Mouse (Mus musculus) heart, adult 18-20 months (tissue): Measurements from ENCODE around the gene Vamp1. TPM values are rescaled to one million over a fixed set of nuclear protein-coding genes. Genes with fewer than 3 reads are reported as not detected.
"Not testable (repeated sequence)": the region's sequence is repeated elsewhere in the genome, so short reads cannot be mapped to it uniquely, and the experiment has no call there.

Experiments used
- DNase-seq, 2 experiments: peaks; one replicate each; pipeline ENCODE4 v3.0.0; 2021 to 2022; ENCODE audit warnings: mixed read lengths in 1 of 2
- total RNA-seq, 2 experiments: library from RNA; stranded (reverse); gene quantifications; 2 replicates each; pipeline ENCODE4 v1.2.3; 2021

Gene Vamp1
- total RNA-seq, 2 experiments from 2014 or later: 5.0 to 7.8 TPM

- DNase-seq: peak in 1 of 2 experiments; percentile 51
Observed at GRCm38 (mm10) chr6:125252285-125252684, 36.9 kb downstream of the Vamp1 start.

- DNase-seq: no peak
Observed at GRCm38 (mm10) chr6:125252711-125253110, 37.4 kb downstream of the Vamp1 start.

DNA sequence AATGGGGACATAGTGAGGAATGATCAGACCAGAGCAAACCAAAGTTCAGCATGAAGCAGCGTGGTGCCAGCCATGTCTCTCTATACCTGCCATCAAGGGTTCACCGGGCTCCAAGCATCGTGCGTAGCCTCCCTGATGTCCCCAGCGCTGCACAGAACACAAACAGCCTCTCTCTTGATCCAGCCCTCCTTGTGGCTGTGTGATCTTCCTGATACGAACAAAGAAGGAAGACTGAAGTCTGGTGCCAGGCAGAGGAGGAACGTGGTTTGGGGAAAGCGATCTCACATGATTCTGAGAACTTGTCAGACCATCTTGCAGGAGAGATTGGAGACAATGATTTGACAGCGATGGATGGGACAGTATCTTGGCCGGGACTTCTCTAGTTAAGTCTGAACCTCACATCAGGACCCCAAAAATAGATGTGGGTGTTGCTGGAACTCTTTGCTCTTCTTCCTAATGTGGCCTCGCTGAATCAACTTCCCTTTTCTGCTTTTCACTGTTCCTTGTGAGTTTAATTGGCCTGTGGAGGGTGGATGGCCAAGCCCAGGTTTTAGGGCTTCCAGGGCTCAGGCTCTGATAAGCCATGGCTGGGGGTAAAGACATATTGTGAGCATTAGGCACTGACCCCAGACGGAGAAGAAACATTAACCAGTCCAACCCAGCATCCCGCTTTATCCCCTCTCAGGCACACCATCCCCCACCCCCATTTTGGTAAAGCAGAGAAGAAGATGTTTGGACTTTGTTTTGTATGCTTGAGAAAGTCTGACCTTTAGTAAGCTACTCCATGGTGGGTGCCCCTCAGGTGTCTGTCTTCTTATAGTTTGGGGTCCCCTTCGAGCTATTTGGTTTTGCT, 38.7 kb downstream of the Vamp1 start:
- DNase-seq: peak in 1 of 2 experiments; percentile 39

- no peak for DNase-seq
Observed at GRCm38 (mm10) chr6:125255516-125256044, 40.2 kb downstream of the Vamp1 start.

GRCm38 (mm10) chr6:125256222-125256966, 41.0 kb downstream of the Vamp1 start:
- DNase-seq: peak; percentile 57 to 73

DNA sequence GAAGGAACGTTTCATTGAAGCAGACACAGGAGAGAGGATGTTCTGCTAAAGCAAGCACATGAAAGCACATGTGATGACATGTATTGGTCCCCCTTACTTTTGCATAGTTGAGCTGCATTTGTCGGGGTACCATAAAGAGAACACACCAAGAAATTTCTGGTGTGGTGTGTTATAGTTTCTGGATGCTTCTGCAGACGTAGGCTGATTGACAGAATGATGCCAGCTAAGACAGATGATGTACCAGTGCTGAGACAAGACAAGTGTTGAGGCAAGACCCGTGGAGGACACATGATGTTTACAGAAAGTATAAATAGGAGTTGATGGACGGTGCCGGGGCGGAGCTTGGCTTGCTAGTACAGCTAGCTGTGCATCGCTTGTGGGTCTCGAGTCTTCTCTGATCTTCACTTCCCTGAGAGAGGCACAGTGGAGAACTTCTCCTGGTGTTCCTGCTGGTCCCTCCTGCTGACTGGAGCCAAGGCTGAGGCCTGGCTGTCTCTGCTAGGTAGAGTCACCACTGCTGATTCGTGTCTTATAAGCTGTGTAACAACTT, 44.7 kb downstream of the Vamp1 start:
- no peak for DNase-seq

GRCm38 (mm10) chr6:125264219-125264618, 48.9 kb downstream of the Vamp1 start:
- no peak for DNase-seq

DNA sequence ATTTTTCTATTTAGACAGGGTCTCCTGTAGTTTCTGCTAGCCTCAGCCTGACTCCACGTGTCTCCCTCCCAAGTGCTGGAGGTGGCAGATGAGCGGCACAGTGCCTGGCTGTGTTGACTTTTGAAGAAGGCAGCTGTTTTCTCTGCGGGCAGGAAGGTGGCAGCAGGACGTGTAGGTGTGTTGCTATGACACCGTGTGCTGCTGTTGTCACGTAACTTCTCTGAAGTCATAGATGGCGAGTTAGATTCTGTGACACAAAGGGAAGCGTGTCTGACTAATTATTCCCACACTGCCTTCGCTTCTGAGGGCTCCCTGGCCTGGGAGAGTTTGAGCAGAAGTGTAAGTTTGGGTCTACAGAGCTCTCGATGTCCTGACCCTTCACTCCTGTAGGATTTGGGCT, 49.9 kb downstream of the Vamp1 start:
- DNase-seq: no peak

- DNase-seq: no peak
Observed at GRCm38 (mm10) chr6:125266091-125266490, 50.7 kb downstream of the Vamp1 start.

GRCm38 (mm10) chr6:125266600-125266999, 51.2 kb downstream of the Vamp1 start:
- DNase-seq: not testable (repeated sequence)

DNA sequence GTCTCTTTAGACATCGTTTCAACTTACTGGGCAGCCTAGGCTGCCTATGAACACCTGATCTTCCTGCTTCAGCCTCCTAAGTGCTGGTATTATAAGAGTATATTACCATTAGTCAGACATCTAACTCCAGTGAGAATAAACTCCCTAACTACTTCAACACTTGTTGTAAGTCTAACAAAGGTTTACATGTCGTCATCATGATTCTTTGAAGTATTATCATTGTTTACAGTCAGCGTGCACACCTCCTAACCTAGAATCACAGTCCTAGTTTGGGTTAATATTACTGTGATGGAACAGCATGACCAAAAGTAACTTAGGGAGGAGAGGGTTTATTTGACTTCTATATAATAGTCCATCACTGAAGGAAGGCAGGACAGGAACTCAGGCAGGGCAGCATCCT, 52.1 kb downstream of the Vamp1 start:
- no peak for DNase-seq

GRCm38 (mm10) chr6:125268799-125269198, 53.4 kb downstream of the Vamp1 start:
- no peak for DNase-seq

- DNase-seq: peak; percentile 96 to 97
Observed at GRCm38 (mm10) chr6:125271455-125272227, 56.3 kb downstream of the Vamp1 start.

DNA sequence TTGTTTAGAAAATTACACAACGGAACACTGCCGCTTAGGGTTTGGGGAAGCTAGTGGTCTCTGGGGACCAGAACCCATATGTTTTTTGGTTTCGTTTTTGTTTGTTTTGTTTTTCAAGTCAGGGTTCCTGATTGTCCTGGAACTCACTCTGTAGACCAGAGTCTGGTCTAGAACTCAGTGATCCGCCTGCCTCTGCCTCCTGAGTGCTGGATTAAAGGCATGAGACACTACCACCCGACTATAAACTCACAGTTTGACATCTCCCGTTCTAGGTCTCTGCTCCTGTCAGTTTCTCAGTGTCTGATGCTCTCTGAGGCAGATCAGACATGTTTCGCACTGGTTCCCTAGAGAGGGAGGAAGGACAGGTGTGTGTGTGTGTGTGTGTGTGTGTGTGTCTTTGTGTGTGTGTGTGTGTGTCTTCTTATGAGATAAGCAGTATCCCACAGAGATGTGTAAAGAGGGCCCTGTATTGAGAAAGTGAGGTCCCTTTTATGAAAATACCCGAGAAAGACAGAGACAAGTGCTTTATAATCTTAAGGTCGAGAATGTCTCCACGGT, 57.0 kb downstream of the Vamp1 start:
- no peak for DNase-seq

- DNase-seq: peak; percentile 37 to 47
Observed at GRCm38 (mm10) chr6:125274841-125275563, 59.7 kb downstream of the Vamp1 start.

GRCm38 (mm10) chr6:125279729-125280128, 64.4 kb downstream of the Vamp1 start:
- no peak for DNase-seq

- not testable (repeated sequence) for DNase-seq
Observed at GRCm38 (mm10) chr6:125282721-125283120, 67.4 kb downstream of the Vamp1 start.

GRCm38 (mm10) chr6:125284250-125284649, 68.9 kb downstream of the Vamp1 start:
- DNase-seq: no peak

DNA sequence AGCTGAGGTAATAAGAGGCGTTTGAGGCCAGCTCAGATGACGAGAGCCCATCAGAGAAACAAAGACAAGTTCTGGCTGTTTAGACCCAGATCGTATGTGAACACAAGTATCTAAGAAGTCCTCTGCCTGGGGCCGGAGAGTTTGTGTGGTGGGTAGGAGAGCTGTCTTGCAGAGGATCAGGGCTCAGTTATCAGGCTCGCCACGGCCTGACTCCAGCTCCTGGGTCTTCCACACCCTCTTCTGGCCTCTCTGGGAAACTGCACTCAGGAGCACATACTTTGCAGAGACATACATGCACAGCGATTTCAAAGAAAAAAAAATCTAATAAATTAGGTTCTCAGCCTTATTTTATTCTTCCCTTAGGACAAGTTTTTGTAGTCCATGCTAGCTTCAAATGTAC, 69.4 kb downstream of the Vamp1 start:
- no peak for DNase-seq

DNA sequence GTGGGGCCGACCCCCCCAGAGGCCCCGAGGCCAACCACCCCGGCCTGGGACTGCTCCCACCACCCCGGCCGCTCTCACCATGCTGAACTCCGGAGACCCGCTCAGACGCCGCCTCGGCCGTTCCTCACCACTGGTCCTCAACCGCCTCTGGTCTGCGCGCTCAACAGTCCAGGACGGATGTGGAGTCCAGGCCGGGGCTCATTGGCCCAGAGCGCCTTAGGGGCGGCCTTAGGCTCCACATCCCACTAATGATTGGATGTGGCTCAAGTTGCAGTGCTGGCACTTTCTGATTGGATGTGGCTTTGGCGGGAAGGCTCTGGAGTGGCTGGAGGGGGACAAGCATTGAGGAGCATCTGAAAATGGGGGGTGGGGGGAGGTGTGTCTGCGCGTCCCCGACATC, 70.5 kb downstream of the Vamp1 start, which contains the start of gene Tuba3a:
Gene Tuba3a, minus strand, starts transcription at position 153 of the 400 bp plus-strand sequence.
- DNase-seq: no peak

- no peak for DNase-seq
Observed at GRCm38 (mm10) chr6:125286944-125287343, 71.6 kb downstream of the Vamp1 start.
